Mouse (Mus musculus): ENCODE results near the gene Fhit.

The Fhit gene

GRCm38 (mm10) chr14:10507560-10507959 is 654.3 kb downstream of the Fhit start:
- no peak for DNase-seq

- no peak for DNase-seq
These were observed 676.0 kb downstream of the Fhit start for GRCm38 (mm10) chr14:10485798-10486197.

- no peak for DNase-seq
These were observed 678.8 kb downstream of the Fhit start for GRCm38 (mm10) chr14:10482851-10483613.

GRCm38 (mm10) chr14:10481370-10481769 is 680.5 kb downstream of the Fhit start:
- DNase-seq, result no peak

GRCm38 (mm10) chr14:10480681-10481080 is 681.2 kb downstream of the Fhit start:
- DNase-seq, result no peak

GRCm38 (mm10) chr14:10453001-10453861 is 708.6 kb downstream of the Fhit start:
- peak; percentile 66 to 75 for DNase-seq

- no peak for DNase-seq
These were observed 709.6 kb downstream of the Fhit start for GRCm38 (mm10) chr14:10452234-10452633.

GRCm38 (mm10) chr14:10445360-10445759 is 716.5 kb downstream of the Fhit start:
- DNase-seq, result no peak

GRCm38 (mm10) chr14:10439007-10439749 is 722.7 kb downstream of the Fhit start:
- no peak for DNase-seq

- no peak for DNase-seq
These were observed 725.6 kb downstream of the Fhit start for GRCm38 (mm10) chr14:10436193-10436592.

- DNase-seq, result no peak
These were observed 729.3 kb downstream of the Fhit start for GRCm38 (mm10) chr14:10432502-10432901.

GRCm38 (mm10) chr14:10430396-10431000 is 731.3 kb downstream of the Fhit start:
- no peak for DNase-seq

GRCm38 (mm10) chr14:10423499-10423898 is 738.3 kb downstream of the Fhit start:
- no peak for DNase-seq

- DNase-seq, result no peak
These were observed 739.6 kb downstream of the Fhit start for GRCm38 (mm10) chr14:10422261-10422660.

GRCm38 (mm10) chr14:10415068-10415467 is 746.8 kb downstream of the Fhit start:
- DNase-seq, result no peak

GRCm38 (mm10) chr14:10409306-10409962 is 752.4 kb downstream of the Fhit start:
- DNase-seq, result no peak

- no peak for DNase-seq
These were observed 756.5 kb downstream of the Fhit start for GRCm38 (mm10) chr14:10405346-10405745.

GRCm38 (mm10) chr14:10367783-10368680 is 793.8 kb downstream of the Fhit start:
- no peak for DNase-seq

- no peak for DNase-seq
These were observed 795.0 kb downstream of the Fhit start for GRCm38 (mm10) chr14:10366808-10367207.

- no peak for DNase-seq
These were observed 797.6 kb downstream of the Fhit start for GRCm38 (mm10) chr14:10364281-10364680.

- DNase-seq, result no peak
These were observed 798.5 kb downstream of the Fhit start for GRCm38 (mm10) chr14:10363306-10363705.

Measured in spleen, adult 18-20 months (tissue).